Mouse (Mus musculus) kidney, adult 2 months (tissue): ENCODE measurements around the gene Fth1.

Source experiments
- CTCF ChIP-seq: fragments of 200-500 bp; conservative IDR thresholded peaks from 2 replicates; pipeline ENCODE4 v1.5.1; 2011; ENCODE audit warnings: low read depth, mild to moderate bottlenecking, control low read depth, low read length, moderate library complexity, mixed read lengths; ENCODE audit not compliant: insufficient read depth, insufficient read length
- POLR2A ChIP-seq: fragments of 200-500 bp; IDR thresholded peaks from one replicate; pipeline ENCODE4 v1.6.1; 2011; ENCODE audit warnings: low read depth, low read length, control low read depth

GRCm38 (mm10) chr19:9980258-9980657 lies at the start of gene Fth1:
- no peak for TF ChIP-seq CTCF
- no peak for TF ChIP-seq POLR2A
